Mouse (Mus musculus): ENCODE data around the gene Gnptab.

The Gnptab gene

GRCm38 (mm10) chr10:88379013-88379885 lies at the start of gene Gnptab, which contains the start of gene Dram1:
Gnptab (plus strand) TSS chr10:88379132.
Dram1 (minus strand) TSS chr10:88379080.
- in situ Hi-C loops (cut with MboI; ENCODE audit: unreplicated experiment in 2 of 2): loop anchor here (5.0 to 25.0 kb wide), 8 partner anchors 48 to 1258 kb away; no protein-coding TSS in a partner anchor

- in situ Hi-C loops (cut with MboI; ENCODE audit: unreplicated experiment in 2 of 2): loop anchor here in 1 of 2 experiments (25.0 kb wide), 1 partner anchor 1868 kb away; no protein-coding TSS in a partner anchor
Observed at GRCm38 (mm10) chr10:88330695-88331094, 48.2 kb upstream of the Gnptab start.

GRCm38 (mm10) chr10:88340660-88341059 lies 38.3 kb upstream of the Gnptab start:
- in situ Hi-C loops (cut with MboI; ENCODE audit: unreplicated experiment in 2 of 2): loop anchor here in 1 of 2 experiments (25.0 kb wide), 1 partner anchor 1878 kb away; no protein-coding TSS in a partner anchor

- in situ Hi-C loops (cut with MboI; ENCODE audit: unreplicated experiment in 2 of 2): loop anchor here in 1 of 2 experiments (25.0 kb wide), 1 partner anchor 1879 kb away; no protein-coding TSS in a partner anchor
Observed at GRCm38 (mm10) chr10:88341368-88341767, 37.6 kb upstream of the Gnptab start.

- in situ Hi-C loops (cut with MboI; ENCODE audit: unreplicated experiment in 2 of 2): loop anchor here in 1 of 2 experiments (25.0 kb wide), 1 partner anchor 1884 kb away; no protein-coding TSS in a partner anchor
Observed at GRCm38 (mm10) chr10:88345899-88346401, 33.0 kb upstream of the Gnptab start.

GRCm38 (mm10) chr10:88346454-88347245 lies 32.3 kb upstream of the Gnptab start:
- in situ Hi-C loops (cut with MboI; ENCODE audit: unreplicated experiment in 2 of 2): loop anchor here in 1 of 2 experiments (25.0 kb wide), 1 partner anchor 1884 kb away; no protein-coding TSS in a partner anchor

GRCm38 (mm10) chr10:88349800-88350199 lies 29.1 kb upstream of the Gnptab start:
- in situ Hi-C loops (cut with MboI; ENCODE audit: unreplicated experiment in 2 of 2): loop anchor here in 1 of 2 experiments (25.0 kb wide), 2 partner anchors 863 to 1887 kb away; no protein-coding TSS in a partner anchor

GRCm38 (mm10) chr10:88350687-88351086 lies 28.2 kb upstream of the Gnptab start:
- in situ Hi-C loops (cut with MboI; ENCODE audit: unreplicated experiment in 2 of 2): loop anchor here in 1 of 2 experiments (25.0 kb wide), 1 partner anchor 862 kb away; no protein-coding TSS in a partner anchor

GRCm38 (mm10) chr10:88351411-88352103 lies 27.4 kb upstream of the Gnptab start:
- in situ Hi-C loops (cut with MboI; ENCODE audit: unreplicated experiment in 2 of 2): loop anchor here in 1 of 2 experiments (25.0 kb wide), 1 partner anchor 861 kb away; no protein-coding TSS in a partner anchor

- in situ Hi-C loops (cut with MboI; ENCODE audit: unreplicated experiment in 2 of 2): loop anchor here in 1 of 2 experiments (25.0 kb wide), 1 partner anchor 860 kb away; no protein-coding TSS in a partner anchor
Observed at GRCm38 (mm10) chr10:88352549-88352948, 26.4 kb upstream of the Gnptab start.

GRCm38 (mm10) chr10:88354599-88354998 lies 24.3 kb upstream of the Gnptab start:
- in situ Hi-C loops (cut with MboI; ENCODE audit: unreplicated experiment in 2 of 2): loop anchor here in 1 of 2 experiments (25.0 kb wide), 1 partner anchor 858 kb away; no protein-coding TSS in a partner anchor

GRCm38 (mm10) chr10:88356114-88356982 lies 22.6 kb upstream of the Gnptab start:
- in situ Hi-C loops (cut with MboI; ENCODE audit: unreplicated experiment in 2 of 2): loop anchor here in 1 of 2 experiments (25.0 kb wide), 1 partner anchor 856 kb away; no protein-coding TSS in a partner anchor

GRCm38 (mm10) chr10:88356983-88357559 lies 21.9 kb upstream of the Gnptab start:
- in situ Hi-C loops (cut with MboI; ENCODE audit: unreplicated experiment in 2 of 2): loop anchor here in 1 of 2 experiments (25.0 kb wide), 1 partner anchor 855 kb away; no protein-coding TSS in a partner anchor

GRCm38 (mm10) chr10:88362218-88362617 lies 16.7 kb upstream of the Gnptab start:
- in situ Hi-C loops (cut with MboI; ENCODE audit: unreplicated experiment in 2 of 2): loop anchor here in 1 of 2 experiments (25.0 kb wide), 1 partner anchor 850 kb away; no protein-coding TSS in a partner anchor

- in situ Hi-C loops (cut with MboI; ENCODE audit: unreplicated experiment in 2 of 2): loop anchor here in 1 of 2 experiments (25.0 kb wide), 1 partner anchor 848 kb away; no protein-coding TSS in a partner anchor
Observed at GRCm38 (mm10) chr10:88364221-88364620, 14.7 kb upstream of the Gnptab start.

GRCm38 (mm10) chr10:88369233-88369632 lies 9.7 kb upstream of the Gnptab start:
- in situ Hi-C loops (cut with MboI; ENCODE audit: unreplicated experiment in 2 of 2): loop anchor here in 1 of 2 experiments (25.0 kb wide), 1 partner anchor 843 kb away; no protein-coding TSS in a partner anchor

- in situ Hi-C loops (cut with MboI; ENCODE audit: unreplicated experiment in 2 of 2): loop anchor here in 1 of 2 experiments (25.0 kb wide), 1 partner anchor 841 kb away; no protein-coding TSS in a partner anchor
Observed at GRCm38 (mm10) chr10:88371793-88372192, 7.1 kb upstream of the Gnptab start.
